Mouse (Mus musculus) layer of hippocampus, adult 11-12 months (tissue): ENCODE data around the gene Thumpd3.

Experiments used
- DNase-seq: peaks from one replicate; pipeline ENCODE4 v3.0.0; 2022; ENCODE audit warnings: low spot score

Thumpd3 gene

DNA sequence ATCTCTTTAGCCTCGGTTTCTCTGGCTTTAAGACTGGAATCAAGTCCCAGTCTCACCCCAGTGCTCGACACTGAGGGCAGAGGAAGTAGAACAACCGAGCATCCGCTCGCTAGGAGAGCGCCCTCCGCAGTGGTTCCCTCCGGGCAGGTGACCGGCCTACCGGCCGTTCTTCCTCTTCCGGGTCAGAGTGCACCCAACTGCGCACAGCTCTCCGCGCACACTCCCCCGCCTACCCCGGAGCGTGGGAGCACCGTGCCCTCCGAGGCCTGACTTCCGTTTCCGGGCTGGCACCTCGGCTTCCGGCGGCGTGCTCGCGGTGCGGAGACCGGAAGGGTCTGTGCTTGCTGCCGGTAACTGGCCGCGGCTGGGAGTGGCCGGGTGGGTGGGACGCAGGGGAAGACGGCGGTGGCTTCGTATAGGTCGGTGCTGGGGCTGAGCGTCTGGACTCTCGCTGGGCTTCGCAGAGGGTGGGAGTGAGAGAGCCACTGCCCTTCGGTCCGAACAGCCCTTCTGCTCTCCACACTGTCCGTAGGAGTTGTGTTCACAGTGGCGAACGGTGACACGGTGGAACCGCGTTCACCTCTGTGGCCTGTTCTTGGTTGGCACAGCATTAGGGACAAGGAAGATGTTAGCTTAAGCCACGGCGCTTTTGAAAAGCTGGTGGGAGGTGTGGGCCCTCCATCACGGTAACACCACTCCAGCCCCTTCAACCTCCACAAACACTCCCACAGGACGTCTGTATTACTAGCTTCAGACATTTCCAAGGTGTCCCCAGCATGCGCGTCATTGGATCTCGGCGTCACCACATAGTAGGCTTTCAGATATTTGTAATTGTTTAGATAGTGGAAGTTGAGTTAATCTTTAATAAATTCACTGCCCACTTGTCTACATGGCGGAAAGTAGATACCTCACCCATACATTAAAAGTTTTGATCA, at the start of gene Thumpd3:
TSS of gene Thumpd3 (plus strand) at position 185 of the 935 bp plus-strand sequence.
- peak; percentile 97 for DNase-seq

DNA sequence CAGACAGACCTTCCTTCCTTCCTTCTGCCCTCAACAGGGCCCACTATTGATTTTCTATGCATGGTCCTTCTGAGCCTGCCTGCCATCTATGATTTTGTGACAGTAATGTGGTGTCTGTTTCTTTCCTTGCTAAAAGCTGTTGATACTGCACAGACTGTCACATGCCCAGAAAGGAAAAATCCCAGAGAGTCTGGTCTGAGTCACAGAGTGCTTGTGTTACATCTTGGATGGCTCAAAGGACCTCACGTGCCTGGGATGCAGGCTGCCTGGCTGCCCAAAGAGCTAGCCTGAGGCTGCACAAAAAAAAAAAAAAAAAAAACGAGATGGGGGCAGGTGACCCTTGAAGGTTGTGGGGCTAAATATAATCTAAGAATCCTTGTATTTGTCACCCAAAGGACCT, 46.8 kb upstream of the Thumpd3 start:
- DNase-seq: no peak

DNA sequence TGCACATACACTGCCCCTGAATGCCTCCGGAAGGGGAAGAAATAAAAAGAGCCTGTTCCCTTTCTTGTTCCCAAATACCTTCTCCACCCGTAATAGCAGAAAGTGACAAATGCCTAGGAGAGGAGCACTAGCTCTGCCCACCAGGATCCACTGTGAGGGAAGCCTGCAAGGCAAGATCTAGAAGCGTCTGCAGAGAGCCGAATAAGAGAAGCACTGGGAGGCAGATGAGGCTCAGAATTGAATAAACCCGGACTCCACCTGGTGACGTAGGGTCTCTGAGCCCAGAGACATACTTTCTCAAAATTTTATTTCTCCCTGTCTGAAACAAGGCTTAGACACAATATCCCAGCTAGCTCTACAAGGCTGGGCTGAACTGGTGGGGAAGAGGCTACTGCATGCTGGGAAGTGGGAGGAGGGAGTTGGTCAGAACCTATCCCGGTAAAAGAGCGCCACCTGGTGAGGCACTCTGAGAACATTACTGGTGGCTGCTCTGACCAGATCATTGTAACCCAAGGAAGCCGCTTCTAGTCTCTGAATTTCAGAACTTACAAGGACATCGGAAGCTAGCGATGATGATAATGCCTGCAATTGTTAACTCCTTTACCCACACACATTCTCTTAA, 45.2 kb upstream of the Thumpd3 start:
- DNase-seq: peak; percentile 93

DNA sequence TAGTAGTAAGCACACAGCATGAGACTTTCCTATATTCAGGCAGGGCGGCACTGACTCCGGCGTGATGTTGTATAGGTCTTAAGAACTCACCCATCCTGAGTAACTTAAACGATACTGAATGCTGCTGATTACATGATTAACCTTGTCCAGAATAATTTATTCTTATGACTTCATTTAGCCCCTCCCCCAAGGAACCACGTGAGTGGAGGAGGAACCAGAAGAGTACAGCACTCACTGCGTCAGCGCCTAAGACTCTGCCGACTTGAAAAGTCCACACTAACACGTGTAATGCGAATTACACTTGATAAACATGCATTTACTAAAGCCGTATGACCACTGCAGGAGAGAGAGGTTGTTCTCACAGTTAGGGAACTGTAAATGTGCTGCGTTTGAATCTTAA, 44.3 kb upstream of the Thumpd3 start:
- DNase-seq: no peak

DNA sequence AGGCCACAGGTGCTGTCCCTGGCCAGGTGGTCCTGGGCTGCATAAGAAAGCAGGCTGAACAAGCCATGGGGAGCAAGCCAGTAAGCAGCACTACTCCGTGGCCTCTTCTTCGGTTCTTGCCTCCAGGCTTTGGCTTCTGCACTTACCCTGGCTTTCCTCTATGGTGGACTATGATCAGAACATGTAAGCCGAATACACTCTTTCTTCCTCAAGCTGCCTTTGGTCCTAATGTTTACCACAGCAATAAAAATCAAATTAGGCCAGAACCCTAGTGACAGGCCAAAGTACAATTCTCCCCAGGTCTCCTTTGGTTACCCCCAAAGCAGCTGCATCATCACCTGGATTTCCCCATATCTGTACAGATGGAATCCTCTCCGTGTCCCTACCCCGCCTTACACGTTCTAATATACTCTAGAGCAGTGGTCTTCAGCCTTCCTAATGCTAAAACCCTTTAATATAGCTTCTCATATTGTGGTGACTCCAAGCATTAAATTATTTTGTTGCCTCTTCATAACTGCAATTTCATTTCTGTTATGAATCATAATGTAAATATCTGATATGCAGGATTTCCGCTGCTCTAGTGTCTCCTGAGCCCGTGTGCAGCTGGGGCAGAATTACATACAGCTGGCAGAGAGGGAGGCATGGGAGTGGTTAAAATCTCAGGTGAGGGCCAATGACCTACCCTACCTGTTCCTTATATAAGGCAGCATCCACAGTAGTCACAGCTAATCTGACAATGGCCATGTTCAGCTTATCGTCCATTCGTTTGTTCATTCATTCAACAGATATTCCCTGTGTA, 42.5 kb upstream of the Thumpd3 start:
- no peak for DNase-seq

DNA sequence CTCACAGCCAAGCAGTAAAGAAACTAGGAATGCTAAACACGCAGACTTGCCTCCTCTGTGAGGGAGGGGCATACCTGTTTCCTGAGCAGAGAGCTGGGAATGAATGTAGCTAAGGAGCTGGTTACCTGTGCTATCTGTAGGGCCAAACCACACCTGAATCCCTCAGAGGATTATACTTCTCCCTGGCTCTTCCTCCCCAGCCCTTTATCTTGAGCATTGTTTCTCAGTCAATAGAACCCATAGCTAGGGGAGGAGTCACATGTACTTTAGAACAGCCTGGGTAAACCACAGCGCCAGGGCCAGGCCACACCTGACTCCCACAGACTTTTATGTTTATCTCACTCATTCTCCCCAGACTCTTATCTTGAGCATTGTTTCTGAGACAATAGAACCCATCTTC, 39.2 kb upstream of the Thumpd3 start:
- no peak for DNase-seq

DNA sequence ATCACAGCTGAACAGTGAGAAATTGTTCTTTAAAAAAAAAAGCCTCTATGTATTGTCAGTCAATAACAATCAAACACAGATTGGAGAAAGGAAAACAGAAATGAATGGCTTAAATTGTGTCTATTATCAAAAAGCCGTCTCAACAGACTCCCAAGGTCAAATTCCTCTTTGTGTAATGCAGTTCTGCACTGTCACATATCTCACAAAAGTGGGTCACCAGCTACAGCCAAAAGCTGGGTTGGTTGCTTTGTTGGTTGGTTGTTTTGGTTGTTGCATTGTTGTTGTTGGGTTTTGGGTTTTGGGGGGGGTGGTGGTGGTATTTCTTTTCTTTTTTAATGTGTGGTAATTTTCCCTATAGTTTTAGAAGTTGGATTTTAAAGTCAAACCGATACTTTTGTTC, 34.1 kb upstream of the Thumpd3 start:
- no peak for DNase-seq

DNA sequence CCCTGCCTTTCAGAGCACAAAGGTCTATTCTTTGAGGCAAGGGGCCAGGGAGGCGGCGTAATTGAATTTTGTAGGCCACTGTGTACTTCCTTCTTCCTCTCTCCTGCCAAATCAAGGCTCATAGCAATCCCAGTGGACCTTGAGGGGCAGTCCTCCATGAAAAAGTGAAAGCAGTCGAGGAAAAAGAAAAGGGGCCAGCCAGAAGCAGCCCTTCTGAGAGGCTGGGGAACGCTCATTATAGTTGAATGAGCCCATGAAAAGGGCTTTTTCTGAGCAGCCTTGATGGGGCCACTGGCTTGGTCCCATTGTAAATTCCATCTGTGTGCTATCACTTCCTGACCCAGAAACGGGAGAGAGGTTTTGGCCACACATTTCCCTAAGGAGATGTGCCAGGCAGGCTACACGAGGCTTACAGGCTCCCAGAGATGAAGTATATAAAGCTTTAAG, 33.5 kb upstream of the Thumpd3 start:
- DNase-seq: peak; percentile 61

DNA sequence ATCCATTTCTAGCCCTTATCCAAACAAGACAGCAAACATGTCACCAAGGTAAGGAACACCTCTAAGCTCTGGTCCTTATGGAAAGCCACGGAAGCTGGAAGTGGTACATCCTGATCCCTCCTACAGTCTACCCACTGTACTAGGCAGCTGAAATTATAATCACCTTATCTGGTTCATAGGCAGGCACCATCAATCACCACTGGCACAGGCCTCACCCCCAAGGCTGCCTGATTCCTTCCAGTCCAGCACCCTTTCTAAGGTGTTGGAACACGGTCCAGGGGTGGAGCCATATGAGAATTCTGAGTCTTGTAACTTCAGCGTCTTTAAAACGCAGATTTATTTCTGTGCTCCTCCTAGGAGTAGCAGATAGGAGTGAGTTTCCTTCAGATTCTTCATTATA, 32.5 kb upstream of the Thumpd3 start:
- DNase-seq: no peak

DNA sequence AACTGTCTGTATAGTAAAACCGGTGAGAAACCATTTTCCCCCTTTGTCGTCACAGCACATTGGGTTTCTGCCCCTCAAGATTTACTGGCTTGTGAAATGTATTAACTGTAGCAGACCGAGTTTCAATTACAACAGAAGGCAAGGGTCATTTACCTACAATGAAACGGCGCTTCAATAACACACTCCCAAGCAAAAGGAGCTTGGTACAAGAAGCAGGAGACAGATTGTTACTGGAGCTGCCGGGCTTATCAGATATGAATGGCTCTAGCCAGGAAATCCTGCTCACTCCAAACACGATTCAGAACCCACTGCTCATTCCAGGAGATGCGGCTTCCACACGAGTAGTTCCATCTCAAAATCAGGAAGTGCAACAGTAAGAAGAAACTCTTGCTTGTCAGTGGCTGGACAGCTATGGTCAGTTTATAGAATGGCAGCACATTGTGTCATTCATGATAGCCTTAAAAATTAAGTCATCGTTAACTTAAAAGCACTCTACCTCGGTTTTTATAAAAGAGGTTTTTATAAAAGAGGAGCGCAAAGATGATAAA, 28.5 kb upstream of the Thumpd3 start:
- no peak for DNase-seq

DNA sequence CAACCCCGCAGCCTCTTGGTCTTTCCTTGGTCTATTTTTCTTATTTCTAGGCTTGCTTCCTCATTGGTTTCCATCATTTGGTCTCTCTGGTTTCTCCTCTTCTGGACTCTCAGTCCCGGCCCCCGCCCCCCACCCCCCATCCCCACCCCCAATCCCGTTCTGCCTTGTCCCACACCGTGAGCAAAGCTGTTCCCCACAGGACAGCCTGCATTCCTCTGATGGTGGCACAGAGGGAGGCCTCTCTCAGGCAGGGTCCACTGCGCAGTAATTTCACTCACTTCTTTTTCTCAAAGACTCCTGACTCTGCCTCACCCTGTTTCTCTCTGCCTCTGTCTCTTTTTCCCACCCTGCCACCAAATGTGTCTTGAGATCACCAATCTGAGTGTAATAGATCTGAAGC, 27.9 kb upstream of the Thumpd3 start:
- no peak for DNase-seq

DNA sequence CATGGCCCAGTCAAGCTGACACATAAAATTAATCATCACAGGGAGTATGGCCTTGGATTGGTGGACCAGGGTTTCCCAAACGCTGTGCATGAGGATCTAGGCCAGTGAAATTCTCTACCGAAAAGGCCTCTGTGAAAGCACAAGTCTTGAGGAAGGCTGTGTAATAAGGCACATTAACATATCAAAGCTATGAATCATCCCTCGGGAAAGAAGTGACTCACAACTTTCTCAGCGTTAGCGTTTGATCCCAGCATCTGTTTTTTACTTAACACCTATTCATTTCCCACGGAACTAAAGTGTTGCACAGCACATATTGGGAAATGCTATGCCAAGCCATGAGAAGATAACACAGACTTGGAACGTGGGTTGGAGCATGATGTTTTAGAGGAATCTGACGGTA, 21.2 kb upstream of the Thumpd3 start:
- peak; percentile 37 for DNase-seq

DNA sequence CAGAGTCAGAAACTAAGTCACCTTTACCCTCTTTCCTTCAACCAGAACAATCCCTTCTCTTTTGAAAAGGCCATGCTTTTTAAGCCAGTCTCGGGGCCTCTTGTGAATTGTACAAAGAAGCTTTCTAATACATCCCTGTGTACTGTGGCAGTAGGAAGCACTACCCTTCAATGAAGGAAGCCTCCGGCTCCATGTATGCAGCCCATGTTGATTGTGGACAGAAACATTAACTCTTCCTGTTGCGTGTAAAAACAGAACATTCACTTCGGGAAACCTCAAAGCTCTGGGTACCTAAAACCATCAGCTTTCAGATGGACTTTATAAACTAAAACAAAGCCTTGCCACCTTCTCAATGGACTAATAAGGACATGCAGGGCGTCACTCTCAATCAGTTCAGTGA, 20.3 kb upstream of the Thumpd3 start:
- no peak for DNase-seq

DNA sequence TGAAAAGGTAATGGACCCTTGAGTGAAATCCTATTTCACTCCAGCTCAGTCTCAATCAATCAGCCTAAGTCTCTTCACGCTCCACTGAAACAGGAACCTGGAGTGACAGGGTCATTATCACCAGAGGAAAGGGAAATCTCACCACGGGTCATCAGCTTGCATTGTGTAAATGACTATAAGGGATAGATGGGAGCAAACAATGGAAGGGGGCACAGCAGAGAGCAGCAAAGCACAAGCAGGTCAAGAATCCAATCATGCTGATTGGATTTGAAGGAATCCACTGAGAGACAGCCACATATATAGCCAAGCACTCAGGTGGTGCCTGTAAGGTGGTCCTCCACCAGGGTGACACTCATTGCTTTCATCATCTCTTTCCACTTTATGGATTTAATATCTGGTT, 18.6 kb upstream of the Thumpd3 start:
- DNase-seq: no peak

DNA sequence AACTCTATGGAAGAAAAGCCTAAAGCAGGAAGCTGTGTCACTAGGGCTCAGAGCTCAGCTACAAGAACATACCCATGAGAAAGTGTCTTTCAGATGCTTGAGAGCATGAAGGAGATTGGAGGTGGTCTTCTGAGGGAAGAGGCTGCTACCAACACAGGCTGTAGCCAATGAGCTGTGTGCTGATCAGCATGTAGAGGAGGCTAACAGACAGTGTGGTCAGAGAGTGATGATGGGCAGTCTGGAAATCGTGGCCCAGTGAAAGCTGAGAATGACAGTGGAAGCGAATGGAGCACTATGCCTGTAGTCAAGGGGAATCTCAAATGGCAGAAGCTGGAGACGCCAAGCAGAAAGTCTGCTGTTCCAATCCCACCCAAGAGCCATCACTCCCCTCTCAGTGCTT, 17.0 kb upstream of the Thumpd3 start:
- DNase-seq: no peak

DNA sequence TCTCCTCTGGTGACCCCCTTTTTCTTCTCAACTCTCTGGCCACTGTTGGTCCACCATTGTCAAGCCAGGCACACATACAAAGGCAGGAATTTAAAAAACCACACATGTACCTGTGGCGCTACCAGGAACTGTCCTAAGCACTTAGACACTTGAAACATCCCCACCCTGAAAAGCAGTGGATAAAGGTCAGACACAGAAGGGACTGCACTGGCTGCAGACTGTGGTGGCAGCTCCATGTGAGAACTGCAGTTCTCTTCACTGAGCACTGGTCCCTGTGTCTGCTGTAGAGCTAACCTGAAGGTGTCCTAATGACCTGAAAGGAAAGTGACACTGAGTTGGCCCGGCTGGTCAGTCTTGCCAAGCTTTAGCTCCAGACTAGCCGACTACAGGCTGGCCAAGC, 15.5 kb upstream of the Thumpd3 start:
- no peak for DNase-seq

DNA sequence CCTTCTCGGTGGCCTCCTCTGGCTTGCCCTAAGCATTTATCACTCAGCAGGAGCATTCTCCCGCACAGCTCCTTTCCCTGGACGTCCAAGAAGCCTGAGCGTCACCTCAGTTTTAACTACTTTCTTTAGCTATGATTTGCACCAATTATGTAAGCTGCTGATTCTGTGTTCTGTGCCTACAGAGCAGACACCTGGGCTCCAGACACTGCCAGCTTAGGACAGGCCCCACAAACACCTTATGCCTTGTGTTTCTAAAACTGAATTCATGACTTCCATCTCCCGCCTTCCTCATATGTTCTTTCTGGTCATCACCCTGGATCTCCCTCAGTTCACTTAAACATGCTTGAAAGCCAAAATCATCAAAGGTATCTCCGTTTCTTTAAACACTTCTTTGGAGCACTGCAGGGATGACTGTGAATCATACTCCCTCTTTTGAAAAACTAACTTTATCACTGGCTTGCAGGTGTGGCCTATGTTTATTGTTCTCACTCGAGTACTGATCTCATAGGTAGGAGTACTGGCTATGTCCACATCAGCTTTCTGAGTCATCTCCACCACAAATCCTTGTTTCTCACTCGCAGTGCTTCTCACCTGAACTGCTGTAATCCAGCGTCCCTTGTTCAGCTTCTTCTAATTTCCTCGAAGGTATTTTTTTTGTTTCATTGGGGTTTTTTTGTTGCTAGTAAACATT, 14.9 kb upstream of the Thumpd3 start:
- no peak for DNase-seq

DNA sequence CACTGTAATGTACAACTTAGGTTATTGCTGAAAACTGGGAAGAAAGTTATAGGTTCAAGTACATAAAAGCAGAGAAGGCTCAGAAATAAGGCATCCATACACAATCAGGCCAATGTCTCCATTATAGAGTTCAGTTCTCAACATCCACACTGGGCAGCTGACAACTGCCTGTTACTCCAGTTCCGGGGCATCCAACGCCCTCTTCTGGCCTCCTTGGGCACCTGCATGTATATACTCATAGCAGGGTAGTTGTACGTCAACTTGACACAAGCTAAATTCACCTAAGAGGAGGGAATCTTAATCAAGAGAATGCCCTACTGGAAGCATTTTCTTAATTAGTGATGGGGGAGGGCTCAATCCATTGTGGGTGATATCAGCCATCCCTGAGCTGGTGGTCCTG, 13.9 kb upstream of the Thumpd3 start:
- no peak for DNase-seq

DNA sequence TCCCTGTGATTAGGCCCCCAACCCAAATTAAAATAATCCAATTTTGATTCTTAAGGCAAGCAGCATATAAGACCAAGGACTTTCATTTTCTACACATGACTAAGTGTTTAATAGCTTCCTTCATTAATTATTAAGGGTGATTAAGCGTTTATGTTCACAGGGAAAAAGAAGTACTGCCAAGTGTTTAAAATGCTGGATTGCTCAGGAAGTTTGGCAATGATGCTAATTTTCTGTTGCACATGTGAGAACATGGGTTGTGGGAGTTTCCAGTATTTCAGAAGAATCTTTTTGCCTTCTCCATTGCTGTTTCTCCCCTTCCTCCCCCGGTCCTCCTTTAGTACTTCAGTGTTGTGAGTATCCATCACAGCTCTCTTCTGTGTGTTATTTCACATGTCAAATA, 12.8 kb upstream of the Thumpd3 start:
- DNase-seq: no peak

DNA sequence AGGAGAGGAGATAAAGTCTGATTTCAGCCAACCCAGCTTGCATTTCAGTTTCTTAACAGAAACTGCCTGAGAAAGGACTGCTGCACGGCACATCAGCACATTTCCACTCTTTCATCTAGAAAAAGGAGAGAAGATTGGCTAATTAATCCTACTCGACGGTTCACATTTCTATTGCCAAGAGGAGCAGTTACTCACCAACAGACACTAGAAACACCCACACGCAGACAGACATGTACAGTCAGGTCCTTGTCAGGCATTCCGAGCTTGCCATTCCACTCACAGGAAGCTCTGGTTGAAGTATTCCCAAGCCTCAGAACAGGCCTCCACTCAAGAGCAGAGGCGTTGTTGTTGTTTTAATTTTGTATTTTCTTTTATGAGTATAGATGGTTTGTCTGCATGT, 11.6 kb upstream of the Thumpd3 start:
- no peak for DNase-seq

DNA sequence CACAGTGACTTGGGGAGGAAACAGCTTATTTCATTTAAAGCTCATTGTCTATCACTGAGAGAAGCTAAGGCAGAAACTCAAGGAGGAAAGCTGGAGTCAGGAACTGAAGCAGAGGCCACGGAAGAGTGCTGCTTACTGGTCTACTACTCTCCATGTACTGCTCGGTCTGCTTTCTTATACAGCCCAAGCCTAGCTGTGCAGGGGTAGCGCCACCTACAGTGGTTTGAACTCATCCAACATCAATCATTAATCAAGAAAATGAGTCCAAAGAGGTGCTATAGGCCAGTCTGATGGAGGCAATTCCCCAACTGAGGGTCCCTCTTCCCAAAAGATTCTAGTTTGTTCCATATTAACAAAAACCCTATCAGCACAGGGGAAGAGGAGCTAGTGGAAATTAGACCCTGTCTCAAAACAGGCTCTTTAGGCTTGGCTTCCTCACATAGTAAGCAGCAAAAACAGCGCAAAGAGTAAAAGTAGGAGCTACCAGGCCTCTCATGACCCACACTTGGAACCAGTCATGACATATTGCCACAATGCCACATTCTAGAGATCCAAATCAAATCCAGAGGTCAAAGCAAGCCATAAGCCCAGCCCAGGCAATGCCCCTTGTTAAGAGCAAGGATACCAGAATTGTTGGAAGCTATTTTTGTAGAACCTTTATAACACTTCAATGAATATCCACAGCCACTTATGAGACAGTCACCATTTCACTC, 9.4 kb upstream of the Thumpd3 start:
- no peak for DNase-seq
